Mouse (Mus musculus) retina, postnatal 1 day (tissue): ENCODE data around the gene Plppr5.

Experiments used
- DNase-seq: peaks from one replicate; pipeline ENCODE4 v3.0.0-alpha.2; 2012

Gene Plppr5

GRCm38 (mm10) chr3:117574529-117575252 lies at the start of gene Plppr5:
Plppr5 (plus strand) TSS chr3:117574836.
- no peak for DNase-seq

GRCm38 (mm10) chr3:117549899-117550298 lies 24.7 kb upstream of the Plppr5 start:
- DNase-seq = no peak

- no peak for DNase-seq
Observed at GRCm38 (mm10) chr3:117550526-117550925, 24.1 kb upstream of the Plppr5 start.

GRCm38 (mm10) chr3:117556972-117557371 lies 17.7 kb upstream of the Plppr5 start:
- no peak for DNase-seq

- peak; percentile 79 for DNase-seq
Observed at GRCm38 (mm10) chr3:117575253-117575927, 754 bp downstream of the Plppr5 start.

- no peak for DNase-seq
Observed at GRCm38 (mm10) chr3:117575928-117576254, 1.3 kb downstream of the Plppr5 start.

- peak; percentile 44 for DNase-seq
Observed at GRCm38 (mm10) chr3:117577349-117577748, 2.7 kb downstream of the Plppr5 start.

GRCm38 (mm10) chr3:117582628-117583027 lies 8.0 kb downstream of the Plppr5 start:
- no peak for DNase-seq

GRCm38 (mm10) chr3:117602404-117602803 lies 27.8 kb downstream of the Plppr5 start:
- DNase-seq = no peak

- DNase-seq = no peak
Observed at GRCm38 (mm10) chr3:117603458-117603857, 28.8 kb downstream of the Plppr5 start.

GRCm38 (mm10) chr3:117606383-117606782 lies 31.7 kb downstream of the Plppr5 start:
- DNase-seq = no peak

GRCm38 (mm10) chr3:117611453-117611852 lies 36.8 kb downstream of the Plppr5 start:
- DNase-seq = peak; percentile 21

- no peak for DNase-seq
Observed at GRCm38 (mm10) chr3:117614856-117615255, 40.2 kb downstream of the Plppr5 start.

- no peak for DNase-seq
Observed at GRCm38 (mm10) chr3:117625257-117626001, 50.8 kb downstream of the Plppr5 start.

GRCm38 (mm10) chr3:117628799-117629198 lies 54.2 kb downstream of the Plppr5 start:
- DNase-seq = peak; percentile 76

- DNase-seq = peak; percentile 14
Observed at GRCm38 (mm10) chr3:117630332-117630731, 55.7 kb downstream of the Plppr5 start.

GRCm38 (mm10) chr3:117648612-117649011 lies 74.0 kb downstream of the Plppr5 start:
- no peak for DNase-seq

- no peak for DNase-seq
Observed at GRCm38 (mm10) chr3:117664316-117664715, 89.7 kb downstream of the Plppr5 start.

GRCm38 (mm10) chr3:117679189-117679588 lies 104.6 kb downstream of the Plppr5 start:
- no peak for DNase-seq

- DNase-seq = no peak
Observed at GRCm38 (mm10) chr3:117684640-117685039, 110.0 kb downstream of the Plppr5 start.

GRCm38 (mm10) chr3:117686036-117686435 lies 111.4 kb downstream of the Plppr5 start:
- DNase-seq = no peak

- no peak for DNase-seq
Observed at GRCm38 (mm10) chr3:117686648-117687047, 112.0 kb downstream of the Plppr5 start.

- no peak for DNase-seq
Observed at GRCm38 (mm10) chr3:117694736-117695135, 120.1 kb downstream of the Plppr5 start.

GRCm38 (mm10) chr3:117696350-117696749 lies 121.7 kb downstream of the Plppr5 start:
- DNase-seq = no peak
